8 mouse cellular contexts compared by ENCODE assay signal in the genomic region with DNA sequence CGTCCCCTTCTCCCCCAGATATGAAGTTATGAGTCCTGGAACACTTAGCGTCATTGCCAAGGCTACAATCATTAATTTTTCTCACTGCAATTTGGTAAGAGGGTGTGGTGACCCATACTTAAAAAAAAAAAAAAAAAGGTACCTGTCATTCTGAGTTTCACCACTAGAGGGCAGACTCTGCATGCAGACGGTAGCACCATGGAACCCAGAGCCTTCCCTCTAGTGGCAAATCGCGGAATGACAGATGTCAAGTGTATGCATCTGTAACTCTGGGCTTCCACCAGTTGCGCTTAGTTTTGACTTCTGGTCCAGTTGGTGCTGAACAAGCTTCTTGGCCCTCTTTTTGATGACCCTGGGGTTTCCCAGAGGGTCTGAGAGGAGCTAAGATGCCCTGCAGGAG. TPM values are rescaled to one million over a fixed set of nuclear protein-coding genes. Genes with fewer than 3 reads are reported as not detected.
DNase-seq lines count a peak whose midpoint lies in the region; ATAC-seq and TF ChIP-seq lines count a peak whose summit lies in the region.

No protein-coding gene starts in this region.

- peak; percentile 50 for DNase-seq in 3134 (ENCODE audit: extremely low read depth, insufficient read length, low spot score)
- peak; percentile 85 to 90 for DNase-seq in CD8-positive naive resting alpha-beta T cell, adult 2 months (ENCODE audit: low read depth in 2 of 2, low spot score in 2 of 2)
- peak; percentile 80 for DNase-seq in c-Kit-negative CD71-positive TER-119-positive erythroid progenitor cells, embryonic 14.5 days (ENCODE audit: low read depth, low spot score)
- peak; percentile 58 to 68 for DNase-seq in frontal cortex, postnatal 25 days (ENCODE audit: low spot score in 2 of 2)
- DNase-seq in kidney, postnatal 36 days: peak; percentile 83 to 93
- DNase-seq in lung, embryonic 14.5 days: peak; percentile 95
- peak; percentile 81 for DNase-seq in right cerebral cortex, postnatal 14 days
- DNase-seq in urinary bladder, postnatal 4 days (ENCODE audit: low spot score in 2 of 2): peak; percentile 61 to 79

- no peak overlapping the region for H3K4me2 ChIP-seq in lung, embryonic 14.5 days

- no peak overlapping the region for H3K9ac ChIP-seq in lung, embryonic 14.5 days

- H3K27me3 ChIP-seq in lung, embryonic 14.5 days (ENCODE audit: insufficient read depth, low read length): 0 out of 2 replicates have a peak, but pooled peaks cover 4% of the 10 kb centered on the region

- H3K4me3 ChIP-seq in lung, embryonic 14.5 days (ENCODE audit: low read depth, low read length): no peak overlapping the region

- H3K36me3 ChIP-seq in lung, embryonic 14.5 days (ENCODE audit: insufficient read depth): no peaks in the 10 kb centered on the region

- TF ChIP-seq CTCF in lung, embryonic 14.5 days (IDR thresholded peaks at IDR 0.05; ENCODE audit: low read depth): peak; percentile 100

- ATAC-seq in lung, embryonic 14.5 days (ENCODE audit: insufficient read depth): no peak

- no peaks in the 10 kb centered on the region for H3K9me3 ChIP-seq in lung, embryonic 14.5 days (ENCODE audit: low read depth, low read length)

- no peaks in the 10 kb centered on the region for H3K4me1 ChIP-seq in lung, embryonic 14.5 days (ENCODE audit: insufficient read depth)

- WGBS in lung, embryonic 14.5 days: 19% methylated on average over 6 of the region's 6 CpGs

- no peak overlapping the region for H3K27ac ChIP-seq in lung, embryonic 14.5 days (ENCODE audit: low read depth)

RNA-seq across cellular contexts. Expression of gene 2300002M23Rik, which starts 11.0 kb away (rescaled TPM):
- polyA plus RNA-seq in lung, embryonic 14.5 days (2014; fragmentation: Nextera tagmentation; extraction: Ambion mirVana): not detected in 2 replicates

RNA-seq across cellular contexts. Expression of gene Sfta2, which starts 23.1 kb away (rescaled TPM):
- 61.3 and 64.3 TPM in 2 replicates for polyA plus RNA-seq in lung, embryonic 14.5 days (2014; fragmentation: Nextera tagmentation; extraction: Ambion mirVana)

RNA-seq across cellular contexts. Expression of gene Cdsn, which starts 26.3 kb away (rescaled TPM):
- polyA plus RNA-seq in lung, embryonic 14.5 days (2014; fragmentation: Nextera tagmentation; extraction: Ambion mirVana): 0.07 TPM in 1 of 2 replicates, not detected in the other

RNA-seq across cellular contexts. Expression of gene Psors1c2, which starts 45.2 kb away (rescaled TPM):
- 0.82 and 0.84 TPM in 2 replicates for polyA plus RNA-seq in lung, embryonic 14.5 days (2014; fragmentation: Nextera tagmentation; extraction: Ambion mirVana)

RNA-seq across cellular contexts. Expression of gene Gm9573, which starts 48.2 kb away (rescaled TPM):
- polyA plus RNA-seq in lung, embryonic 14.5 days (2014; fragmentation: Nextera tagmentation; extraction: Ambion mirVana): not detected in 2 replicates
